ENCODE assay signal across 8 mouse cellular contexts in the genomic region with DNA sequence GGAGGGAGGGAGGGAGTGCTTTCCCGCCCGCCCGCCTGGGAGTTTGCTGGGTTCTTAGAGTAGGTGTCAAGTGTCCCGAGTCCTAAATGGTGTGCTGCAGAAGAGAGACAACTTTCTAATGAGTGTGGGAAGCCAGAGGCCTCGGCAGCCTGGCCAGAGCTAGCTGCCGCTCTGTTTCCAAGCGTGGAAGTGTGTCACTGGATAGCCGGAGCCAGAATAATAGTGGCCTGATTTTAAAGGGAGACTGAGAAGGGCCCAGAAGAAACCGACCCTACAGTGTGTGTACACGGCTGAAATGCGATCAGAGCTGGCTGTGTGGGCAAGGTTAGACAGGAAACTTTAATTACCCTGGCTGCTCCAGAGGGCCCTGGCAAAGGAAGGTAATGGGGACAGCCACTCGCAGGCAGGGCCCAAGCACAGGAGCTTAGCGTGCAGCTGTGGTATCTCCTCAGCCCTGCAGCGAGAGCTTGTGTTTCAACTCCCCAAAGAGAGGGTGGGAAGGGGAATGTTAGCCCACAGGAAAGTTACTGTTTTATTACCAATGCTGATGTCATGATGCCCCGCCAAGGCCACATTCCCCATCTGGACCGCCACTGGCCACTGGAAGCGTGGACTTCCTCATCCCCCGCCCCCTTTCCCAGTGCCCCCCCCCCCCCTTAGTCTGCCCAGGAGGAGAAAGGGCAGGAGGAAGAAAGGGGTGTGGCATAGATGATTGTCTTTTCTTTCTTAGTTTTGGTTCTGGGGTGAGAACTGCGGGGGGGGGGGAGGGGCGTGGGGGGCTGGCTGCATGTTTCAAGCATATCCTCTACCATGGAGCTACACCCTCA. TPM values are rescaled to one million over a fixed set of nuclear protein-coding genes. Genes with fewer than 3 reads are reported as not detected.
DNase-seq lines count a peak whose midpoint lies in the region; ATAC-seq and TF ChIP-seq lines count a peak whose summit lies in the region.

No protein-coding gene starts in this region.

- no peaks in the 10 kb centered on the region for H3K9me3 ChIP-seq in forebrain, embryonic 15.5 days
- no peaks in the 10 kb centered on the region for H3K9me3 ChIP-seq in hindbrain, embryonic 13.5 days
- no peaks in the 10 kb centered on the region for H3K9me3 ChIP-seq in neural tube, embryonic 12.5 days

- peak; percentile 45 to 56 for DNase-seq in right cerebral cortex, postnatal 10 days (ENCODE audit: low spot score in 2 of 2)
- DNase-seq in right cerebral cortex, postnatal 4 days, result no peak
- DNase-seq in spleen, adult 12 weeks (ENCODE audit: low spot score), result no peak
- DNase-seq in thymus, adult 2 months, result no peak

- H3K36me3 ChIP-seq in forebrain, embryonic 15.5 days, result no peaks in the 10 kb centered on the region
- H3K36me3 ChIP-seq in hindbrain, embryonic 13.5 days, result no peaks in the 10 kb centered on the region
- no peaks in the 10 kb centered on the region for H3K36me3 ChIP-seq in neural tube, embryonic 12.5 days
- H3K36me3 ChIP-seq in thymus, adult 2 months (ENCODE audit: control insufficient read depth, insufficient read depth, low read length), result no peaks in the 10 kb centered on the region

- H3K27ac ChIP-seq in forebrain, embryonic 15.5 days (replicated peaks), result 0 out of 2 replicates have a peak overlapping the region, but pooled peaks have one; percentile 15
- 0 out of 2 replicates have a peak overlapping the region, but pooled peaks have one; percentile 44 for H3K27ac ChIP-seq in hindbrain, embryonic 13.5 days
- H3K27ac ChIP-seq in neural tube, embryonic 12.5 days, result no peak overlapping the region
- H3K27ac ChIP-seq in thymus, adult 2 months (ENCODE audit: control insufficient read depth, insufficient read depth, low read length), result no peak overlapping the region

- peaks cover 15% of the 10 kb centered on the region for H3K27me3 ChIP-seq in forebrain, embryonic 15.5 days
- H3K27me3 ChIP-seq in hindbrain, embryonic 13.5 days, result peaks cover 51% of the 10 kb centered on the region
- peaks cover 35% of the 10 kb centered on the region for H3K27me3 ChIP-seq in neural tube, embryonic 12.5 days (replicated peaks)
- H3K27me3 ChIP-seq in thymus, adult 2 months (ENCODE audit: control insufficient read depth, insufficient read depth, low read length), result peaks cover 2% of the 10 kb centered on the region; the same call in 1 of the 2 replicates

- TF ChIP-seq POLR2A in thymus, adult 2 months (IDR thresholded peaks at IDR 0.05; ENCODE audit: control insufficient read depth, extremely low read depth, insufficient read depth, low read length, poor library complexity), result no peak

- ATAC-seq in forebrain, embryonic 15.5 days (replicated peaks), result 0 out of 2 replicates have a peak, but pooled peaks have one; percentile 43
- no peak for ATAC-seq in hindbrain, embryonic 13.5 days (ENCODE audit: low FRiP score)
- ATAC-seq in neural tube, embryonic 12.5 days (ENCODE audit: low FRiP score, low read depth), result 0 out of 2 replicates have a peak, but pooled peaks have one; percentile 17
- no peak for ATAC-seq in monocyte, adult 5-6 weeks (replicated peaks; ENCODE audit: insufficient number of reproducible peaks, low FRiP score, low TSS enrichment, poor library complexity, severe bottlenecking)

- H3K4me3 ChIP-seq in forebrain, embryonic 15.5 days, result no peak overlapping the region
- H3K4me3 ChIP-seq in hindbrain, embryonic 13.5 days, result no peak overlapping the region
- no peak overlapping the region for H3K4me3 ChIP-seq in neural tube, embryonic 12.5 days
- no peak overlapping the region for H3K4me3 ChIP-seq in thymus, adult 2 months (ENCODE audit: control insufficient read depth, insufficient read depth, low read length)

- TF ChIP-seq CTCF in thymus, adult 2 months (IDR thresholded peaks at IDR 0.05; ENCODE audit: borderline replicate concordance, control insufficient read depth, extremely low read depth, insufficient read depth, low read length, poor library complexity), result no peak

- no peak overlapping the region for H3K9ac ChIP-seq in forebrain, embryonic 15.5 days (replicated peaks)
- peak overlapping the region; percentile 13; the same call in 1 of the 2 replicates for H3K9ac ChIP-seq in hindbrain, embryonic 13.5 days
- H3K9ac ChIP-seq in neural tube, embryonic 12.5 days, result no peak overlapping the region

- no peak overlapping the region for H3K4me2 ChIP-seq in forebrain, embryonic 15.5 days (replicated peaks)
- peak overlapping the region; percentile 17; the same call in 1 of the 2 replicates for H3K4me2 ChIP-seq in hindbrain, embryonic 13.5 days
- H3K4me2 ChIP-seq in neural tube, embryonic 12.5 days (replicated peaks), result peak overlapping the region; percentile 36

- WGBS in forebrain, embryonic 15.5 days, result 8% methylated on average over 20 of the region's 20 CpGs
- WGBS in hindbrain, embryonic 13.5 days, result 10% methylated on average over 20 of the region's 20 CpGs
- 10% methylated on average over 18 of the region's 20 CpGs for WGBS in neural tube, embryonic 12.5 days
- WGBS in thymus, adult 2 months, result 60% methylated on average over 20 of the region's 20 CpGs

- H3K4me1 ChIP-seq in forebrain, embryonic 15.5 days, result peaks cover 11% of the 10 kb centered on the region
- peaks cover 27% of the 10 kb centered on the region for H3K4me1 ChIP-seq in hindbrain, embryonic 13.5 days (replicated peaks)
- H3K4me1 ChIP-seq in neural tube, embryonic 12.5 days, result peaks cover 14% of the 10 kb centered on the region
- H3K4me1 ChIP-seq in thymus, adult 2 months (replicated peaks; ENCODE audit: control insufficient read depth, insufficient read depth, low read length), result no peaks in the 10 kb centered on the region

RNA-seq across cellular contexts. Expression of a gene that starts 6.7 kb away (rescaled TPM):
- 0.89 and 0.90 TPM in 2 replicates for polyA plus RNA-seq in forebrain, embryonic 15.5 days (2015; fragmentation: Nextera tagmentation; extraction: Ambion mirVana)
- polyA plus RNA-seq in hindbrain, embryonic 13.5 days (2015; fragmentation: Nextera tagmentation; extraction: Ambion mirVana), result 1.3 and 1.5 TPM in 2 replicates
- polyA plus RNA-seq in neural tube, embryonic 12.5 days (2016; fragmentation: Nextera tagmentation; extraction: Ambion mirVana), result 0.37 and 0.84 TPM in 2 replicates
- total RNA-seq in monocyte, adult 5-6 weeks (2017), result not detected in 3 replicates
- polyA plus RNA-seq in thymus, adult 2 months (2012; rRNA removed), result 2.5 and 2.7 TPM in 2 replicates

RNA-seq across cellular contexts. Expression of a gene that starts 55.9 kb away (rescaled TPM):
- 69.3 and 71.3 TPM in 2 replicates for polyA plus RNA-seq in forebrain, embryonic 15.5 days (2015; fragmentation: Nextera tagmentation; extraction: Ambion mirVana)
- 75.2 and 79.7 TPM in 2 replicates for polyA plus RNA-seq in hindbrain, embryonic 13.5 days (2015; fragmentation: Nextera tagmentation; extraction: Ambion mirVana)
- 62.4 and 66.1 TPM in 2 replicates for polyA plus RNA-seq in neural tube, embryonic 12.5 days (2016; fragmentation: Nextera tagmentation; extraction: Ambion mirVana)
- 61.3 to 144 TPM (median 71.3 TPM) in 3 replicates for total RNA-seq in monocyte, adult 5-6 weeks (2017)
- 47.2 and 47.3 TPM in 2 replicates for polyA plus RNA-seq in thymus, adult 2 months (2012; rRNA removed)

RNA-seq across cellular contexts. Expression of a gene that starts 57.1 kb away (rescaled TPM):
- 93.5 and 98.5 TPM in 2 replicates for polyA plus RNA-seq in forebrain, embryonic 15.5 days (2015; fragmentation: Nextera tagmentation; extraction: Ambion mirVana)
- polyA plus RNA-seq in hindbrain, embryonic 13.5 days (2015; fragmentation: Nextera tagmentation; extraction: Ambion mirVana), result 105 and 106 TPM in 2 replicates
- 138 and 150 TPM in 2 replicates for polyA plus RNA-seq in neural tube, embryonic 12.5 days (2016; fragmentation: Nextera tagmentation; extraction: Ambion mirVana)
- total RNA-seq in monocyte, adult 5-6 weeks (2017), result 145 to 170 TPM (median 152 TPM) in 3 replicates
- 41.9 and 45.0 TPM in 2 replicates for polyA plus RNA-seq in thymus, adult 2 months (2012; rRNA removed)

Comparison
In these comparisons a context has a peak if more than half of its experiments do, and no peak if none do; other contexts are left out.
1. DNase-seq: peak in right cerebral cortex, postnatal 10 days (2 of 2); none in right cerebral cortex, postnatal 4 days (single experiment), spleen, adult 12 weeks (single experiment) and thymus, adult 2 months (single experiment).
2. ATAC-seq: peak in forebrain, embryonic 15.5 days (single experiment) and neural tube, embryonic 12.5 days (single experiment); none in hindbrain, embryonic 13.5 days (single experiment) and monocyte, adult 5-6 weeks (single experiment).
3. H3K27ac ChIP-seq: peak in forebrain, embryonic 15.5 days (single experiment) and hindbrain, embryonic 13.5 days (single experiment); none in neural tube, embryonic 12.5 days (single experiment) and thymus, adult 2 months (single experiment).